Mouse (Mus musculus) stomach, embryonic 14.5 days (tissue): Measurements from ENCODE around the gene Dok5. TPM values are rescaled to one million over a fixed set of nuclear protein-coding genes. Genes with fewer than 3 reads are reported as not detected.

Source experiments
- ATAC-seq: fragments of 200-750 bp; cut with Nextera tagmentation; 2 replicates; pipeline ENCODE4 v1.8.0; 2017; ENCODE audit warnings: low read depth, moderate TSS enrichment; ENCODE audit not compliant: insufficient number of reproducible peaks, insufficient read depth, low FRiP score
- H3K27ac ChIP-seq: fragments of 300-500 bp; sonication (generic); 2 replicates; pipeline ENCODE4 v1.5.1; 2014; ENCODE audit warnings: mild to moderate bottlenecking, low read length, moderate library complexity, mixed read lengths
- H3K27me3 ChIP-seq: fragments of 300-500 bp; sonication (generic); 2 replicates; pipeline ENCODE4 v1.6.1; 2014; ENCODE audit warnings: low read length, control low read depth, mixed read lengths; ENCODE audit not compliant: control insufficient read depth, insufficient read depth
- H3K36me3 ChIP-seq: fragments of 300-500 bp; sonication (generic); 2 replicates; pipeline ENCODE4 v1.6.1; 2014; ENCODE audit warnings: mild to moderate bottlenecking, control low read depth, low read length, moderate library complexity, mixed read lengths; ENCODE audit not compliant: control insufficient read depth, insufficient read depth
- H3K4me1 ChIP-seq: fragments of 300-500 bp; sonication (generic); 2 replicates; pipeline ENCODE4 v1.6.1; 2014; ENCODE audit warnings: low read length, control low read depth, mixed read lengths; ENCODE audit not compliant: control insufficient read depth, insufficient read depth
- H3K4me2 ChIP-seq: fragments of 300-500 bp; sonication (generic); replicated peaks from 2 replicates; pipeline ENCODE4 v1.6.1; 2014; ENCODE audit warnings: low read depth, low read length, control low read depth
- H3K4me3 ChIP-seq: fragments of 300-500 bp; sonication (generic); 2 replicates; pipeline ENCODE4 v1.5.1; 2014; ENCODE audit warnings: low read depth, low read length, control low read depth
- H3K9ac ChIP-seq: fragments of 300-500 bp; sonication (generic); replicated peaks from 2 replicates; pipeline ENCODE4 v1.6.1; 2014; ENCODE audit warnings: low read depth, mild to moderate bottlenecking, control low read depth, low read length, moderate library complexity, mixed read lengths
- H3K9me3 ChIP-seq: fragments of 300-500 bp; sonication (generic); 2 replicates; pipeline ENCODE4 v1.6.1; 2016; ENCODE audit warnings: low read depth, low read length, control low read depth; ENCODE audit not compliant: control insufficient read depth
- WGBS: fragments of 180-500 bp; shearing (Covaris S2); extraction: QIAGEN DNeasy Blood & Tissue Kit; methylation state at CpG from one replicate; pipeline ENCODE4 v1.1.7; 2014; 5-methylcytosine and 5-hydroxymethylcytosine counted together
- polyA plus RNA-seq: library from polyadenylated mRNA; unstranded; fragments of >200 nt; fragmentation: Nextera tagmentation; extraction: Ambion mirVana; gene quantifications from 2 replicates; pipeline ENCODE4 v1.2.1, GENCODE M21; 2014

The Dok5 gene
- polyA plus RNA-seq, 1 experiment from 2014 or later, result 2.6 TPM

- H3K9me3 ChIP-seq, result no peaks in the 10 kb centered on the region
- no peak overlapping the region for H3K4me3 ChIP-seq
- H3K4me1 ChIP-seq, result no peaks in the 10 kb centered on the region
- ATAC-seq, result no peak
- H3K27me3 ChIP-seq, result no peaks in the 10 kb centered on the region
- WGBS, result 68% methylated on average over 3 of the region's 3 CpGs
- no peak overlapping the region for H3K27ac ChIP-seq
- H3K36me3 ChIP-seq, result no peaks in the 10 kb centered on the region
- no peak overlapping the region for H3K4me2 ChIP-seq
- H3K9ac ChIP-seq, result no peak overlapping the region
These were observed 17.3 kb downstream of the Dok5 start for GRCm38 (mm10) chr2:170748901-170749300.

- H3K9ac ChIP-seq, result no peak overlapping the region
- H3K27me3 ChIP-seq, result no peaks in the 10 kb centered on the region
- 62% methylated on average over 10 of the region's 10 CpGs for WGBS
These were observed 20.7 kb downstream of the Dok5 start for GRCm38 (mm10) chr2:170752191-170752850.

GRCm38 (mm10) chr2:170755817-170756216 lies 24.2 kb downstream of the Dok5 start:
- Histone ChIP-seq H3K27me3 (no peaks in the 10 kb centered on the region), H3K9me3 (no peaks in the 10 kb centered on the region), H3K36me3 (no peaks in the 10 kb centered on the region), H3K27ac (no peak overlapping the region), H3K9ac (no peak overlapping the region), H3K4me3 (no peak overlapping the region), H3K4me2 (no peak overlapping the region), H3K4me1 (peaks cover 8% of the 10 kb centered on the region; the same call in 1 of the 2 replicates)
- WGBS, result 55% methylated on average over 2 of the region's 2 CpGs
- ATAC-seq, result no peak

More at GRCm38 (mm10) chr2:170752191-170752850, 20.7 kb downstream of the Dok5 start:
- no peak overlapping the region for H3K27ac ChIP-seq
- ATAC-seq, result no peak
- H3K4me2 ChIP-seq, result no peak overlapping the region
- no peaks in the 10 kb centered on the region for H3K9me3 ChIP-seq
- no peaks in the 10 kb centered on the region for H3K36me3 ChIP-seq
- H3K4me3 ChIP-seq, result no peak overlapping the region
- peaks cover 6% of the 10 kb centered on the region; the same call in 1 of the 2 replicates for H3K4me1 ChIP-seq

- 63% methylated on average over 7 of the region's 7 CpGs for WGBS
These were observed 25.1 kb downstream of the Dok5 start for GRCm38 (mm10) chr2:170756667-170757066.

GRCm38 (mm10) chr2:170757228-170757875 lies 25.7 kb downstream of the Dok5 start:
- no peak overlapping the region for H3K4me3 ChIP-seq
- H3K27ac ChIP-seq, result no peak overlapping the region
- H3K4me1 ChIP-seq, result peaks cover 8% of the 10 kb centered on the region; the same call in 1 of the 2 replicates
- no peak overlapping the region for H3K4me2 ChIP-seq
- no peak overlapping the region for H3K9ac ChIP-seq
- peak; percentile 76 for ATAC-seq
- H3K27me3 ChIP-seq, result no peaks in the 10 kb centered on the region
- 26% methylated on average over 14 of the region's 14 CpGs for WGBS
- H3K9me3 ChIP-seq, result no peaks in the 10 kb centered on the region
- no peaks in the 10 kb centered on the region for H3K36me3 ChIP-seq

More at GRCm38 (mm10) chr2:170756667-170757066, 25.1 kb downstream of the Dok5 start:
- no peak overlapping the region for H3K27ac ChIP-seq
- H3K4me2 ChIP-seq, result no peak overlapping the region
- H3K36me3 ChIP-seq, result no peaks in the 10 kb centered on the region
- ATAC-seq, result no peak
- peaks cover 8% of the 10 kb centered on the region; the same call in 1 of the 2 replicates for H3K4me1 ChIP-seq
- H3K4me3 ChIP-seq, result no peak overlapping the region
- H3K9me3 ChIP-seq, result no peaks in the 10 kb centered on the region
- H3K27me3 ChIP-seq, result no peaks in the 10 kb centered on the region
- no peak overlapping the region for H3K9ac ChIP-seq

- no peaks in the 10 kb centered on the region for H3K9me3 ChIP-seq
- no peak for ATAC-seq
- no peaks in the 10 kb centered on the region for H3K27me3 ChIP-seq
- H3K9ac ChIP-seq, result no peak overlapping the region
- no peak overlapping the region for H3K4me3 ChIP-seq
- H3K4me1 ChIP-seq, result peaks cover 8% of the 10 kb centered on the region; the same call in 1 of the 2 replicates
- no peak overlapping the region for H3K4me2 ChIP-seq
- no peak overlapping the region for H3K27ac ChIP-seq
- WGBS, result 84% methylated on average over 5 of the region's 5 CpGs
- no peaks in the 10 kb centered on the region for H3K36me3 ChIP-seq
These were observed 26.6 kb downstream of the Dok5 start for GRCm38 (mm10) chr2:170758201-170758600.

GRCm38 (mm10) chr2:170764704-170765103 lies 33.1 kb downstream of the Dok5 start:
- Histone ChIP-seq H3K27me3 (no peaks in the 10 kb centered on the region), H3K4me1 (no peaks in the 10 kb centered on the region), H3K9ac (no peak overlapping the region), H3K9me3 (no peaks in the 10 kb centered on the region), H3K27ac (no peak overlapping the region), H3K36me3 (no peaks in the 10 kb centered on the region), H3K4me3 (no peak overlapping the region), H3K4me2 (no peak overlapping the region)
- ATAC-seq, result no peak
- 65% methylated on average over 3 of the region's 3 CpGs for WGBS

- Histone ChIP-seq H3K4me1 (0 out of 2 replicates have a peak, but pooled peaks cover 8% of the 10 kb centered on the region), H3K9me3 (no peaks in the 10 kb centered on the region), H3K4me3 (no peak overlapping the region), H3K36me3 (no peaks in the 10 kb centered on the region), H3K9ac (no peak overlapping the region), H3K27me3 (no peaks in the 10 kb centered on the region), H3K4me2 (no peak overlapping the region), H3K27ac (no peak overlapping the region)
- ATAC-seq, result no peak
- 46% methylated on average over 8 of the region's 8 CpGs for WGBS
These were observed 35.6 kb downstream of the Dok5 start for GRCm38 (mm10) chr2:170767243-170767642.
